Mouse (Mus musculus): ENCODE data around the gene Donson.
A peak's percentile ranks its signal among the peaks of the same experiment; 100 is the strongest.

Gene Donson

GRCm38 (mm10) chr16:91688619-91689334 lies at the start of gene Donson:
Gene Donson, minus strand, starts transcription at chr16:91688770.
- DNase-seq (ENCODE audit: low spot score in 2 of 2) = peak; percentile 93 to 96

- no peak for DNase-seq (ENCODE audit: low spot score in 2 of 2)
These were observed 47.7 kb upstream of the Donson start for GRCm38 (mm10) chr16:91736046-91736816.

DNA sequence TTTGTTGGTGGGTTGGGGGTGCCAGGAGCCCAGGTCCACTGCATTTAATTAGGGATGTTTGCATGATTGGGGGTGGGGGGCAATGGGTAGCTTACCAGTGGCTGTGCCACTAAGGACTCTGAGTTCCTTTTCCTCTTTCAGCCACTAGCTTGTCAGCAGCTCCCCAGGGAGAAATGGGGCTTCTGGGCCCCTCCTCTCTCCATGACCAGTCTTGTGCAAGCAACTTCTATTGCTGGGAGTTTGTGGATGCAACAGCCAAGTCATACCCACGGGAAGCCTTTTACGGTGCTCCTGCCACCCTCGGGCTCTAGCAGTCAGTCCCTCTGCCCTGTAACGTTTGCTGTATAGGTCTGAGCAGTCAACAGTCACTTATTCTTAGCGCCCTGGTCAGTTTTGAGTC lies 46.2 kb upstream of the Donson start:
- no peak for DNase-seq (ENCODE audit: low spot score in 2 of 2)

- DNase-seq (ENCODE audit: low spot score in 2 of 2) = no peak
These were observed 44.2 kb upstream of the Donson start for GRCm38 (mm10) chr16:91732816-91733215.

- DNase-seq (ENCODE audit: low spot score in 2 of 2) = no peak
These were observed 41.9 kb upstream of the Donson start for GRCm38 (mm10) chr16:91730446-91730845.

- DNase-seq (ENCODE audit: low spot score in 2 of 2) = no peak
These were observed 41.4 kb upstream of the Donson start for GRCm38 (mm10) chr16:91729821-91730441.

GRCm38 (mm10) chr16:91729066-91729482 lies 40.5 kb upstream of the Donson start, which contains the start of gene Itsn1:
Gene Itsn1, plus strand, starts transcription at chr16:91729281.
- DNase-seq (ENCODE audit: low spot score in 2 of 2) = peak; percentile 95

DNA sequence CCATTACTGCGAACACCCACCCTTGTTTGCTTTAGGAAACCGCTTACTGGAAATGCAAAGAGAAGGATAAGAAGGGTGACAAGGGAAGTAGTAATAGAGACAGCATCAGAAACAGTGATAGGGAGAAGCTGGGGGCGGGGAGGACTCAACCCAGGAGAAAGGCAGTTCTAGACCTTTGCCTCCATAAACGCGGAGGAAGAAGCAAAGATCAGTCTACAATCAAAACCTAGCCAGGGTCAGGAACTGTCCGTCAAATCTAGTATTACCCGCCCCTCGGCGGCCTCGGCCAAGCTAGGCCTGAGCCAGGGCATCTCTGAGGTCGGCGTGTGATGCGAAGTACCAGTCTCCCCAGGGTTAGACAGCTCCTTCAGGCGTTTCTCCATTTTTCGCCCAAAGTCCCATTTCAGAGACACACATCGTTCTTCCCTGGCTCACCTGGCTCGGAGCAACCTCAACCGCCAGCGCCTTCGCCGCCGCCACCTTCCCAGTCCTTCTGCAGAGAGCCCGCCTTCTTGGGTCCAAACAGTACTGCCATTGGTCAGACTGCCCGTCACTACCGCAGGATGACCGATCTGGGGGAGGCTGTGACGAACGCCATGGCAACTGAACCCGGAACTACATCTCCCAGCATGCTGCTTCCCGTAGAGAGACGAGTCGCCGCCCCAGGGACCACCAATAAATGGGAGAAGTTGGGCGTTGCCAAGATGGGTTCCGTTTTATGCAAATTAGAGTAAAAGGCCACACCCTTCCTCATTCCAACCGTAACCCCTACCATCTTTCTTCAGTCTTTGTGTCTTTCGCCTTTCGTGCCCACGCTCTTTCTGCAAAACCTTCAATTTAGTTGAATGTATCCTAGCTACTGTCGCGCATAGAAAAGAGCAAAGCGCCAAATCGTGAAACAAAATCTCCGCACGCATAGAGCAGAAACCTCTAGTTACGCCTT lies 39.8 kb upstream of the Donson start, which contains the start of gene Cryzl1:
Cryzl1 (minus strand) TSS at position 853 of the 943 bp plus-strand sequence.
- peak; percentile 88 to 94 for DNase-seq (ENCODE audit: low spot score in 2 of 2)

DNA sequence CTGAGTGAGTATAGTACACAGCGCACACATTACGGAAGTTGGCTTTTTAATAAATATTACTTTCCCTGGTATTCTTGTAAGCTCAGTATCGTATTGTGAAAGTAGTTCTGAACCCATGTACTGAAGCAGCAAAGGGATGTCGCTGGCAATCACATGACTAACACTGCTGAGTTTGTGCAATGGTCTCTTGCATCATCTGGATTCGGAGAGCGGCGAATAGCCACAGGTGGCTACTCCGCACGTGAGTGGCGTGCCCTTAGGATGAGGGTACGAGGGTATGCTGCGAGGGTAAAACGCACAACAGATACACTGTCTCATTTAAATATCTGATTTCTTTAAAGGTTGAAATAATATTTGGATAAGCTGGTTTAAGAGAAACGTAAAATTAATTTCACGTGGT lies 38.9 kb upstream of the Donson start:
- DNase-seq (ENCODE audit: low spot score in 2 of 2) = no peak

GRCm38 (mm10) chr16:91724247-91724646 lies 35.7 kb upstream of the Donson start:
- DNase-seq (ENCODE audit: low spot score in 2 of 2) = peak; percentile 41 to 61

GRCm38 (mm10) chr16:91717399-91717798 lies 28.8 kb upstream of the Donson start:
- DNase-seq (ENCODE audit: low spot score in 2 of 2) = no peak

- DNase-seq (ENCODE audit: low spot score in 2 of 2) = peak; percentile 51 to 64
These were observed 28.4 kb upstream of the Donson start for GRCm38 (mm10) chr16:91716927-91717349.

DNA sequence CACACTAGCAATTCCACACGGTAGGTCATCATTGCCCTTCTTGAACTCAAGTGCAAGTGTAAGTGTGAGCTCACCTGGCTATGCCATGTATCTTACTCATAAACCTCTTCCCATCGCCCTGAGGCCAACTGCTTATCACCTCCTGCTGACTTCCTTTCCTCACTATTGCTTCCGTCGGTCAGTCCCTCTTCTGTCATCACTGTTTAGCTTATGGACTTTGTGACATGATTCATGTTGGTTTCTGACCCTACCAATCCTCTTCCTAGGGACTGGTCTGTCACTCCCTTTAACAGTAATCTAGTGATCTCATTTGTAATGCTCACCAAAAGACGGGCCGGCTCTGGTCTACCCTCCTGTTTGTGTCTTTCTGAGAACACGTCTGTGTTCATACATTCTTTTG lies 21.7 kb upstream of the Donson start:
- no peak for DNase-seq (ENCODE audit: low spot score in 2 of 2)

DNA sequence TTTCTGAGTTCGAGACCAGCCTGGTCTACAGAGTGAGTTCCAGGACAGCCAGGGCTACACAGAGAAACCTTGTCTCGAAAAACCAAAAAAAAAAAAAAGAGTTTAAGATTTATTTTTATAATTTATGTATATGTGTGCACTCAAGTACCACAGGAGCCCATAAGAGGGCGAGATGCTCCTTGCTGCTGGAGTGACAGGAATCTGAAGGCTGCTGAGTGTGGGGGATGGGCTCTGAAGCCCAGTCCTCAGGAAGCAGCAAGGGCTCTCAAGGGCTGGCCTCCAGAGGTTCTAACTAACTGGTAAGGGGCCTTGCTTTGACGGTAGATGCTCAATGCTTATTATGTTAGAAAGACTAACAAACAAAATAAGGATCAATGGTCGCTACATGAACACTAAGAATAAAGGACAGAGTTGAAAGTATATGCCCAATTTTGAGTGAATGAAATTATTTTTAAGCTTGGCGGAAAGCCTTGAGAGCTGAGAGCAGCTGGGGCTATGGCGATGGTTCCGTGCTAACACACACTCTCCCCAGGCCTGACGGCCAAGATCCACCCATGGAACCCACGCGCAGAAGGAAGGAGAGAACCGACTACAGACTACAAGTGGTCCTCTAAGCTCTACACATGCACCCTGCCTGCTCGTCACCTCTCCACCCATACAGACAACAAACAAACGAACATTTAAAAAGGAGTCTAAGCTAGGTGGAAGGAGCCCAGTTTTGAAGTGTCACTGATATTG lies 16.2 kb upstream of the Donson start:
- no peak for DNase-seq (ENCODE audit: low spot score in 2 of 2)

DNA sequence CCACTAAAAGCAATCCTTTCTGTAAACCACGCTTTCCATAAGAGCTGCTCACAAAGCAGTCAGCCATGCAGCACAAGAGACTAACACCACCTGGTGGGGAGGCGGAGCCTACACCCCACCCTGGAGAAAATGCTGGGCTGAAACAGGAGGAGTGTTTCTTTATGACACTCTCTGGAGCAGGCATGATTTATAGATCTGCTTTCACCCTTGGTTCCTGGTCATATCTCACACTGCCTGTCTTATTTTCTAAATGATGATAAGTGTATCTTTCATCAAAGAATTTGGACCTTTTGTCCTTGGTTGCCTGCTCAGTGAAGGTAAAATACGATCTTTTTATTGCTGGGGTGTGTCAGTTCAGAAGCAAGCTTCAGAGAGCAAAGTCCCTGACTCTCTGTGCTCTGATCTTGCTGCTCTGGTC lies 14.2 kb upstream of the Donson start:
- DNase-seq (ENCODE audit: low spot score in 2 of 2) = no peak

DNA sequence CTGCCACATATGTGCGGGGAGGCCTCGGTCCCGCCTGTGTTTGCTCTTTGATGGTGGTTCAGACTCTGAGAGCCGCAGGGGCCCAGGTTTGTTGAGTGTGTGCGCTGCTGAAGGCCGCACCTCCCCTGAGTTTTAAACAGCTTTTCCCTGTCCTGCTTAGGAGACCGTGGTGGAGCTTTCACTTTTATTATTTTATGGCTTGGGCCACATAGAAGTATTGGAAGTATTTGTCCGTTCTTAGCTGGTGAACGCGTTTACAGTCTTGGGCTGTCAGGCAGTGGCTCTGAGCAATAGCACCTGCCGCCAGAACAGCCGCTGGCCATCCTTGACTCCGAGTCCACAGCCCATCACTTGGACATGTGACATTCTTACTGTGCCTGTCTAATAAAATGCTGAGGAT lies 13.3 kb upstream of the Donson start:
- no peak for DNase-seq (ENCODE audit: low spot score in 2 of 2)

DNA sequence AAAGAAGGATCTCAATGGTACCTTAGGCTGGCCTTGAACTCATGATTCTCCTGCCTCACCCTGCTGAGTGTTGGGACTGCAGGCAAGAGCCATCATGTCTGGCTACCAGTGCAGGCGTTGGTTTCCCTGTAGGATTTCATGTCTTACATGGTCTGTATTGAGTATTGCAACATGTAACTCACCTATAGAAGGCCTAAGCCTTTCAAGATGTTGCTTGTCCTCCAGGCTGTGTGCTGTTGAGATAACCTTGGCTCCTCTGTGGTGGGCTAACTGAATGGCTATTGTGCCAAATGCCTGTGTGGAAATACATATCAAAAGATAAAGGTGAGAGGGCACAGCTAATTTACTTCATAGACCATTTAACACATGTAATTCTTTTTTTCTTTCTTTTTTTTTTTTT lies 10.4 kb upstream of the Donson start:
- no peak for DNase-seq (ENCODE audit: low spot score in 2 of 2)

GRCm38 (mm10) chr16:91695108-91695755 lies 6.7 kb upstream of the Donson start:
- DNase-seq (ENCODE audit: low spot score in 2 of 2) = no peak

- peak; percentile 57 to 72 for DNase-seq (ENCODE audit: low spot score in 2 of 2)
These were observed 6.0 kb upstream of the Donson start for GRCm38 (mm10) chr16:91694455-91695084.

DNA sequence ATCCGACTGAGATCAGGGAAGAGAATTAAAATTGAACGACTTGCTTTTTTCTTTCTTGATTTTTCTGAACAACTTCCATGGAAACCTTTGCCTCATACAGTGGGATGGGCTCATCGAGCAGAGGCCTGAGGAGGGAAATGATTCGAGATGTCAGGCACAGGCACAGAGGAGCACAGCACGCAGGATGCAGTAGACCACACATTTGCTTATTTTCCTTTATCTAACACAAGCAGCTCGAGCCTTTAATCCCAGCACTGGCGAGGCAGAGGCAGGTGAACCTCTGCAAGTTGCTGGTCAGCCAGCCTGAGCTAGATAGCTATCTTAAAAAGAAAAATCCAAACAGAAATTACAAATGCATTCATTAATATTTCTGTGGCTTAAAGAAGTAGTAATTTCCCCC lies 1.2 kb upstream of the Donson start:
- DNase-seq (ENCODE audit: low spot score in 2 of 2) = no peak
